Mouse (Mus musculus): ENCODE measurements around the gene Wnk2.

Wnk2 gene

GRCm38 (mm10) chr13:49178839-49179585, 31.2 kb upstream of the Wnk2 start:
- DNase-seq (ENCODE audit: low spot score) = no peak

- DNase-seq (ENCODE audit: low spot score) = no peak
Measured at GRCm38 (mm10) chr13:49175509-49175908, 27.7 kb upstream of the Wnk2 start.

DNA sequence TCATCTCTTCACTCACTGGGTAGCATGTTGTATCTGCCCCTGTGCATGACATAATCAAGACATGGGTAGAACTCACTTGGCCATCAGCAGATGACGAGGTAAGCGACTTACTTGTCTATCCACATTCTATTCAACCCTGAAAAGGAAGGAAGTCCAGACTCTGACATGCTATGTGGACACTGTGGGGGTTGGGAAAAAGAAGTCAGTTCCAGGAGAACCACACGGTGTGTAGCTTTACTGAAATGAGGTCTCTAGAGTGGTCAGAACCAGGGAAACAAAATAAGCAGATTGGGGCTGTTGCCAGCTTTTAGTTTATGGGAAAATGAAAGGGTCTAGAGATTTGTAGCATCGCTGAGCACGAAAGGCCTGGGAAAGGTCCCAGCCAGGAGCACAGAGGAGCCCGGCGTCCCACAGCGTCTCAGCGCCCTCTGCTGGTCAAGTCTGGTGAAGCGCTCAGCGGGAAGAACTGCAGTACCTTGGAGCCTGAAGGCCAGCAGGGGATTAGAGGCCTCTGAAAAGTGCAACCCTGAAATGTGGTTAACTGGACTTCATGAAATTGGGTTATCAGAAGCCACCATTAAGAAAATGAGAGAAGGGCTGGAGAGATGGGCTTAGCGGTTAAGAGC, 25.3 kb upstream of the Wnk2 start:
- DNase-seq (ENCODE audit: low spot score) = peak; percentile 84

- no peak for DNase-seq (ENCODE audit: low spot score)
Measured at GRCm38 (mm10) chr13:49172335-49172734, 24.5 kb upstream of the Wnk2 start.

DNA sequence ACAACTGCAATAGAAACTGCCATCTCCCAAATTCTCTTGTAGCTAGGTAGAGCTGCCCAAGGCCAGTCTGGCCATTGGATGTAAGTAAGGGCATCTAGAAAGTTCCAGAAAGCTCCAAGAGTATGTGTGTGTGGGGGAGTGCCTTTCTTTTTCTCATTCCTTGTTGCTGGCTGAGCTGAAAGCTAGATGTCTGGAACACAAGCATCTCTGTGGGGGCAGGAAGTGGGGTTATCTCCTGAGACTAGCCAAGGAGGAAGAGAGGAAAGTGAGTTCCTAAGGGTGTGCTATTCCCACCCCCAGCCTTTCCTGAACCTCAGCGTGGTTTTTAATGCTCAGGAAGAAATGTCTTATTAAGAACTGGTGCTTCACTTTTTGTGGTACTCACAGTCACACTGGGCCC, 23.9 kb upstream of the Wnk2 start:
- no peak for DNase-seq (ENCODE audit: low spot score)

DNA sequence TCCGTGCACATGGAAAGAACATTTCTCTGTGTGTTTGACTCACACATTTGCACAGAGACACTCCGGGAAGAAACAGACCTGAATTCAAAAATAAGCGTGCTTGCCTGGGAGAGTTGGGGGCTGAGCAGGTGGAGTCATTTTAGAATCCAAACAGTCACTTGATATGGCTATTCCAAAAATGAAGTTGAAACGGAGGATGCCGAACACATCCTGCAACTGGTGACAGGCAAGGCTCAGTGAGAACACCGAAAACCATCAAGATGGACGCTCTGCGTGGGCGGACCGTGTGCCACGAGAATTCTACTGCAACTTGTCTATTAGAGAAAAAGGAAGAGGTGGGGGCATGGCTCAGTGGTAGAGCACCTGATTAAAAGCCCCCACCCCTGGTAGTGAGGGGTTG, 22.8 kb upstream of the Wnk2 start:
- DNase-seq (ENCODE audit: low spot score) = no peak

GRCm38 (mm10) chr13:49169448-49170207, 21.8 kb upstream of the Wnk2 start:
- DNase-seq (ENCODE audit: low spot score) = peak; percentile 81

DNA sequence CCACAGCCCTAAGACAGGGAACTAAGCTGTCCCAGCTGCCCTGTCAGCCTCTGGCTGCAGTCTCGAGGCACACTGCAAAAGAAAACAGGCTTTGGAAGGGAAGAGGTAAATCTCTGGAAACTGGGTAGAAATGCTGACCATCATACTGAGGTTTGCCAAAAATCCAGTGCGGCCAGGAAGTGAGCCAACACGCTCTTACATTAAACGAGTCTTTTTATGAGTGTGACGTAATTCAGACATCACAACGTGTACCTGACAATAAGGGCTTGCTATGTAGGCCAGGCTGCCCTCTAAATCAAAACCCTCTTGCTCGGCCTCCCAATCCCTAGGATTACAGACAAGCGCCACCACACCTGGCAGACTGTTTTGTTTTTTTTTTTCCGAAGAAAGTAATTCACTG, 19.3 kb upstream of the Wnk2 start:
- no peak for DNase-seq (ENCODE audit: low spot score)

DNA sequence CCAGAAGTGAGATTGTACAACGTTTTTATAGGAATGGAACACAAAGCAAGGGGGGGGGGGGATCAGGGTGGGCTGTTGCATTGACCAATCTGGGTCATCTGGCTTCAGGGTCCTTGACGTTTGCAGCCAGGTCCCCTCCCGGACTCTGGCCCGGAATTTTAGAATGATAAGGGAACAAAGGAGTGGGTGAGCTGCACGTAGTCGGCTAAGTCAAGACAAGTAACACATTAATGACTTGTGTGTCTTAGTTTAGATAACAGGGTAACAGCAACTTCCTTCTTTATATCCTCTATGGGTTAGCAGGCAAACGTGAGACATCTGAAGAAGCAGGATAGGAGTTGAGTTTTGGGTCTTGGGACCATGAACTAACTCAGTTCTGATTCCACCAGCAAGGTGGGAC, 15.8 kb upstream of the Wnk2 start:
- DNase-seq (ENCODE audit: low spot score) = no peak

DNA sequence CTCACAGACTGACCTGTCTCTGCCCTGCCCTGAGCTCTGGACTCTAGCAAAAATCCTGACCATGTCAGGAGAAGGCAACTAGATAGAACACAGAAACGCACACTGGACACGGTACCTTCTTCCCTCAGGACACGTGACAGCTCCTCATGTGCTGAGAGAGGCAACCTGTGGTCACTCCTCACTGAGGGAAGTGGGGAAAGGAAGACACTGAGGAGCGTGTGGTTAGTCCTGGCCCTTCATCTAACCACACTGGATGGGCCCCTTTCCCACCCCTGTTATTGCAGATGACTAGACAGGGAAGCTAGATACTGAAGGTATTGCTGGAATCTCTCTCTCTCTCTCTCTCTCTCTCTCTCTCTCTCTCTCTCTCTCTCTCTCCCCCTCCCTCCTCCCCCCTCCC, 14.9 kb upstream of the Wnk2 start:
- no peak for DNase-seq (ENCODE audit: low spot score)

DNA sequence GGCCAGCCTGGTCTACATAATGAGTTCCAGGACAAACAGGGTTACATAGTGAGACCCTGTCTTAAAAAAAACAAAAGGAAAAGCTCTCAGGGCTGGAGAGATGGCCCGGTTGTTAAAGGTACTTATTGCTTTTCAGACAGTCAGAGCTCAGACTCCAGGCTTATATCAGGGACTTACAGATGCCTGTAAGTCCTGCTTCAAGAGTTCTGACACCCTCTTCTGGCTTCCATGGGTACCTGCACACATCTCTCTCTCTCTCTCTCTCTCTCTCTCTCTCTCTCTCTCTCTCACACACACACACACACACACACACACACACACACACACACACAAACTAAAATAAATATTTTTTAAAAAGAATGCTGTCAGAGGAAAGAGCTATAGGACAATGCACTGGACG, 13.4 kb upstream of the Wnk2 start:
- DNase-seq (ENCODE audit: low spot score) = no peak

- DNase-seq (ENCODE audit: low spot score) = no peak
Measured at GRCm38 (mm10) chr13:49158040-49158713, 10.4 kb upstream of the Wnk2 start.

DNA sequence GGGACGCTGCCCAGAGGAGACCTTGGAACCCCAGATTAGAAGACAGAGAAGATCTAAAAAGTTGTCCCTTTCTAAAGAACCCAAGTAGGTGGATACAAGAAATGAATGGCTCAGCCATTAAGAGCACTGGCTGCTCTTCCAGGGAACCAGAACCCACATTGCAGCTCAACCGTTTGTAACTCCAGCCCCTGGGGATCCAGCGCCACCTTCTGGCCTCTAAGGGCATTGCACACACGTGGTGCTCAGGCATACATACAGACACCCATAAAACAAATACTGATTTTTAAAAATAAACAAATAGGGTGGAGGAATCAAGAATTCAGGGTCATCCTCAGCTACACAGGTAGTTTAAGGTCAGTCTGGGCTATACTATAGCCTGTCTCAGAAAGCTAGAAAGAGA, 8.8 kb upstream of the Wnk2 start:
- no peak for DNase-seq (ENCODE audit: low spot score)

- DNase-seq (ENCODE audit: low spot score) = no peak
Measured at GRCm38 (mm10) chr13:49154621-49155020, 6.8 kb upstream of the Wnk2 start.

GRCm38 (mm10) chr13:49154028-49154427, 6.2 kb upstream of the Wnk2 start:
- no peak for DNase-seq (ENCODE audit: low spot score)

DNA sequence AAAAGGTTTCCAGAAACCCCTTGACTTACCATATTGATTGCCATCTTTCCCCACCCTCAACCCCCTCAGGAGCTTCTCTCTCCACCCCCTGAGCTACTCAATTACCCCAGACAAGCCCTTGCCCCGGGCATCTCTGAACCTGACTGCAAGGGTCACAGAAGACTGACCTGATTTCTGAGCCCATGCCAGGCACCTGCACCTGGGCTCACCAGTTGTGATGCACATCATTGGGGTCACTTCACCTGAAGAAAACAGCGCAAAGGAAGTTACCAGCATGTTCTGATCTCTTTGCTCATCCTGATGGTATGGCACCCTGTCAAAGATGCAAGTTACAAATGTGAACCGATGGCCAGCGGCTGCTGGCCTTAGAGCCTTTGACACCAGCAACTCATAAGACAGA, 873 bp upstream of the Wnk2 start:
- no peak for DNase-seq (ENCODE audit: low spot score)

DNA sequence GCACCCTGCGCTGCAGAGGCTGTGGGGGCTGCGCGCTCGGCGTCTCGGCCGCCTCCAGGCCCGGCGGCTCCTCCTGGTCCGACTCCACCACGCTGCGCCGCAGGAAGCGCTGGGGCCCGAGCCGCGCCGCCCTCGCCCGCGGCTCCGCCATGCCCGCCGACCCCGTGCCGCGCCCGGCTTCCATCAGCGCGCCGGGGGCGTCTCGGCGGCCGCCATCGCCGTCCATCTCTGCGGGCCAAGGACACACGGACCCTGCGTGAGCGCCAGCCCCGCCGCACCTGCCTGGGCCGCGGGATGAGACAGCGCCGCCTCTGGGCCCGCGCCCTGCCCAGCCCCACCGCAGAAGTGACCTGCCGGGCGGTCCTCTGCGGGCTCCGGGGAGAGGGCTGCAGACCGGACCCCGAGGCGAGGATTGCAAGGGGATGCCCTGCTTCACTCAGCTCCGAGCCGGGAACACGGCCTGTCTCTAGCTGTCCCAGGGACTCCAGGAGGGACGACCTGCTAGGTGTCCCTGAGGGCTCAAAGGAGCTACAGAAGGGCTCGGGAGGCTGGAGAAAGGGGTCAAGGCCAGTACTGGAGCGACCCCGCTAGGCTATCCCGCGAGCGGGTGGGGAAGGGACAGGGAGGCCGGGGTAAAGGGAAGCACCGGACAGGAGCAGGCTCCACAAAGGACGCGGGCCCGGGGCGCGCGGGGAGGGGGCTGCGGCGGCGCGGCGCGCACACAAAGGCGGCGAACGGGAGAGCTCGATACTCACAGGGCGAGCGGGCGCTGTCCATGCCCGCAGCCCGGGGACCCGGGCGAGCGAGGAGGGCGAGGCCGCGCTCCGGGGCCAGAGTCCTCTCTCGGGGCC, 582 bp downstream of the Wnk2 start:
- no peak for DNase-seq (ENCODE audit: low spot score)

GRCm38 (mm10) chr13:49146698-49147006, 1.2 kb downstream of the Wnk2 start:
- DNase-seq (ENCODE audit: low spot score) = no peak

DNA sequence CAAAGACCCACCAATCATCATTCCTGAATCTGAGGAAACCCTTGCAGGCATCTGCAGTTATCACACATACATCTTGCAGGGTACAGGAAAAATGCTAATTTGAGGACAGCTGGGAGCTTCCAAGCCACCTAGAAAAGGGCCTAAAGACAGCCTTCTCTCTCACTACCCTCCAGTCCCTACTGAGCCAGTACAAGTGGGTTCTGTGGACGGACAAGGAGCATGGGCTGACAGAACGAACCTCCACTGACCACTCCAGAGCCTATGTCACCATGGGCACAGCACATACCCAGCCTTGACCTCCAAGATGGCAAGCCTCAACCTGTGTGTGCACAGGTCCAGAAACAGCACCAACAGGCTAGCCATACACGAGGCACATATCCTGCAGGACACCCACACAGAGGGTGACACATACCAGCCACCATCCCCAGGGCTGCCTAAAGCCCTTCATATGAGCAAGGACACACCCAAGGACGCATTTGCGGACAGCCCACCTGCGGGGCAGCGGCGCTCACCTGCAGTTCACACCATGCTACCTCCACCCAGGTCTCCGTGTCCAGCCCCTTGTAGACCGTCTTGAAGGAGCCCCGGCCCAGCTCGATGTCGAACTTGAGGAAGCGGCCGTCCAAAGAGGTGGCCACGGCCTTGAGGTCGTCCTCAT, 1.6 kb downstream of the Wnk2 start:
- no peak for DNase-seq (ENCODE audit: low spot score)

- no peak for DNase-seq (ENCODE audit: low spot score)
Measured at GRCm38 (mm10) chr13:49145396-49145795, 2.4 kb downstream of the Wnk2 start.

GRCm38 (mm10) chr13:49144451-49144850, 3.4 kb downstream of the Wnk2 start:
- no peak for DNase-seq (ENCODE audit: low spot score)
